Mouse (Mus musculus) thymus, adult 2 months (tissue): ENCODE data around the gene Nlrp9a.

Experiments
- CTCF ChIP-seq: fragments of 200-500 bp; IDR thresholded peaks from 2 replicates; pipeline ENCODE4 v1.5.1; 2012; ENCODE audit warnings: mild to moderate bottlenecking, control low read depth, low read length, moderate library complexity, borderline replicate concordance; ENCODE audit not compliant: control insufficient read depth, poor library complexity, insufficient read depth; ENCODE audit errors: extremely low read depth
- POLR2A ChIP-seq: fragments of 200-500 bp; IDR thresholded peaks from 2 replicates; pipeline ENCODE4 v1.6.1; 2012; ENCODE audit warnings: mild to moderate bottlenecking, low read length, control low read depth, moderate library complexity; ENCODE audit not compliant: control insufficient read depth, poor library complexity, insufficient read depth; ENCODE audit errors: extremely low read depth

GRCm38 (mm10) chr7:26589077-26589476 lies 54.3 kb downstream of the Nlrp9a start:
- no peak for TF ChIP-seq CTCF
- no peak for TF ChIP-seq POLR2A
